Mouse (Mus musculus): ENCODE measurements around the gene Spry1.

GRCm38 (mm10) chr3:37614878-37615650 lies 24.7 kb upstream of the Spry1 start:
- TF ChIP-seq MEF2A (IDR thresholded peaks at IDR 0.05; ENCODE audit: borderline replicate concordance, low read depth, low read length) = no peak
- TF ChIP-seq ZMIZ1 (IDR thresholded peaks at IDR 0.05; ENCODE audit: low read depth, low read length) = no peak
- no peak for TF ChIP-seq MAX (IDR thresholded peaks at IDR 0.05; ENCODE audit: low read length)
- no peak for TF ChIP-seq ZC3H11A (IDR thresholded peaks at IDR 0.05; ENCODE audit: low read depth, low read length)
- no peak for TF ChIP-seq CTCF (conservative IDR thresholded peaks at IDR 0.05 in 1 of 2, IDR thresholded peaks at IDR 0.05 in 1 of 2; ENCODE audit: low read depth in 2 of 2, low read length in 2 of 2)

Data from CH12.LX (cell line).